Mouse (Mus musculus): ENCODE results near the gene Rnf11. TPM values are rescaled to one million over a fixed set of nuclear protein-coding genes. Genes with fewer than 3 reads are reported as not detected.

The Rnf11 gene
- polyA plus RNA-seq, 1 experiment from 2014 or later, result 62.2 TPM

GRCm38 (mm10) chr4:109432668-109433375 is 51.7 kb downstream of the Rnf11 start:
- H3K9me3 ChIP-seq (replicated peaks), result no peaks in the 10 kb centered on the region
- 75% methylated on average over 16 of the region's 16 CpGs for WGBS
- H3K4me2 ChIP-seq, result no peak overlapping the region
- peak; percentile 26; the same call in 1 of the 2 replicates for ATAC-seq (ENCODE audit: insufficient number of reproducible peaks, low FRiP score)
- no peaks in the 10 kb centered on the region for H3K36me3 ChIP-seq
- no peaks in the 10 kb centered on the region for H3K27me3 ChIP-seq (replicated peaks)
- no peak overlapping the region for H3K27ac ChIP-seq (ENCODE audit: poor library complexity, severe bottlenecking)
- H3K4me1 ChIP-seq (replicated peaks), result peaks cover 23% of the 10 kb centered on the region
- H3K4me3 ChIP-seq, result no peak overlapping the region
- H3K9ac ChIP-seq, result no peak overlapping the region

GRCm38 (mm10) chr4:109430854-109431253 is 53.7 kb downstream of the Rnf11 start:
- Histone ChIP-seq H3K4me1 (replicated peaks) (peaks cover 23% of the 10 kb centered on the region), H3K27me3 (replicated peaks) (no peaks in the 10 kb centered on the region), H3K36me3 (no peaks in the 10 kb centered on the region), H3K9ac (no peak overlapping the region), H3K27ac (ENCODE audit: poor library complexity, severe bottlenecking) (no peak overlapping the region), H3K4me3 (no peak overlapping the region), H3K4me2 (no peak overlapping the region), H3K9me3 (replicated peaks) (no peaks in the 10 kb centered on the region)
- 40% methylated on average over 13 of the region's 13 CpGs for WGBS
- ATAC-seq (ENCODE audit: insufficient number of reproducible peaks, low FRiP score), result peak; percentile 62

GRCm38 (mm10) chr4:109430250-109430649 is 54.3 kb downstream of the Rnf11 start:
- no peak for ATAC-seq (ENCODE audit: insufficient number of reproducible peaks, low FRiP score)
- H3K4me1 ChIP-seq (replicated peaks), result peaks cover 23% of the 10 kb centered on the region

GRCm38 (mm10) chr4:109427058-109427457 is 57.5 kb downstream of the Rnf11 start:
- ATAC-seq (ENCODE audit: insufficient number of reproducible peaks, low FRiP score), result no peak
- no peaks in the 10 kb centered on the region for H3K9me3 ChIP-seq (replicated peaks)
- no peak overlapping the region for H3K4me2 ChIP-seq
- peaks cover 7% of the 10 kb centered on the region; the same call in 1 of the 2 replicates for H3K36me3 ChIP-seq
- H3K4me1 ChIP-seq (replicated peaks), result peaks cover 6% of the 10 kb centered on the region
- no peak overlapping the region for H3K4me3 ChIP-seq
- 29% methylated on average over 1 of the region's 1 CpGs for WGBS
- H3K27me3 ChIP-seq (replicated peaks), result no peaks in the 10 kb centered on the region
- H3K9ac ChIP-seq, result no peak overlapping the region
- H3K27ac ChIP-seq (ENCODE audit: poor library complexity, severe bottlenecking), result no peak overlapping the region

More at GRCm38 (mm10) chr4:109430250-109430649, 54.3 kb downstream of the Rnf11 start:
- H3K4me3 ChIP-seq, result no peak overlapping the region
- 91% methylated on average over 7 of the region's 7 CpGs for WGBS
- H3K9me3 ChIP-seq (replicated peaks), result no peaks in the 10 kb centered on the region
- no peak overlapping the region for H3K27ac ChIP-seq (ENCODE audit: poor library complexity, severe bottlenecking)
- no peaks in the 10 kb centered on the region for H3K27me3 ChIP-seq (replicated peaks)
- H3K4me2 ChIP-seq, result no peak overlapping the region
- no peaks in the 10 kb centered on the region for H3K36me3 ChIP-seq
- no peak overlapping the region for H3K9ac ChIP-seq

GRCm38 (mm10) chr4:109423438-109423837 is 61.1 kb downstream of the Rnf11 start:
- no peak overlapping the region for H3K4me2 ChIP-seq
- no peak overlapping the region for H3K9ac ChIP-seq
- 69% methylated on average over 2 of the region's 2 CpGs for WGBS
- H3K4me1 ChIP-seq (replicated peaks), result peaks cover 11% of the 10 kb centered on the region
- peaks cover 7% of the 10 kb centered on the region; the same call in 1 of the 2 replicates for H3K36me3 ChIP-seq
- no peak for ATAC-seq (ENCODE audit: insufficient number of reproducible peaks, low FRiP score)
- no peaks in the 10 kb centered on the region for H3K27me3 ChIP-seq (replicated peaks)
- no peak overlapping the region for H3K27ac ChIP-seq (ENCODE audit: poor library complexity, severe bottlenecking)
- no peak overlapping the region for H3K4me3 ChIP-seq
- H3K9me3 ChIP-seq (replicated peaks), result no peaks in the 10 kb centered on the region

GRCm38 (mm10) chr4:109422436-109422835 is 62.1 kb downstream of the Rnf11 start:
- no peak overlapping the region for H3K27ac ChIP-seq (ENCODE audit: poor library complexity, severe bottlenecking)
- H3K4me1 ChIP-seq (replicated peaks), result peaks cover 12% of the 10 kb centered on the region
- no peak overlapping the region for H3K4me3 ChIP-seq
- H3K27me3 ChIP-seq (replicated peaks), result no peaks in the 10 kb centered on the region
- 75% methylated on average over 6 of the region's 6 CpGs for WGBS
- no peak overlapping the region for H3K4me2 ChIP-seq
- H3K9me3 ChIP-seq (replicated peaks), result no peaks in the 10 kb centered on the region
- H3K9ac ChIP-seq, result no peak overlapping the region
- peaks cover 7% of the 10 kb centered on the region; the same call in 1 of the 2 replicates for H3K36me3 ChIP-seq
- no peak for ATAC-seq (ENCODE audit: insufficient number of reproducible peaks, low FRiP score)

- no peak overlapping the region for H3K9ac ChIP-seq
Measured at GRCm38 (mm10) chr4:109421608-109422007, 62.9 kb downstream of the Rnf11 start.

GRCm38 (mm10) chr4:109420138-109420795 is 64.3 kb downstream of the Rnf11 start:
- Histone ChIP-seq H3K9me3 (replicated peaks) (no peaks in the 10 kb centered on the region), H3K27ac (ENCODE audit: poor library complexity, severe bottlenecking) (no peak overlapping the region), H3K4me2 (no peak overlapping the region), H3K4me3 (no peak overlapping the region), H3K4me1 (replicated peaks) (peaks cover 12% of the 10 kb centered on the region), H3K9ac (no peak overlapping the region), H3K36me3 (peaks cover 7% of the 10 kb centered on the region; the same call in 1 of the 2 replicates), H3K27me3 (replicated peaks) (no peaks in the 10 kb centered on the region)
- ATAC-seq (ENCODE audit: insufficient number of reproducible peaks, low FRiP score), result peak; percentile 29; the same call in 1 of the 2 replicates
- WGBS, result 78% methylated on average over 8 of the region's 8 CpGs

More at GRCm38 (mm10) chr4:109421608-109422007, 62.9 kb downstream of the Rnf11 start:
- Histone ChIP-seq H3K36me3 (peaks cover 7% of the 10 kb centered on the region; the same call in 1 of the 2 replicates), H3K27me3 (replicated peaks) (no peaks in the 10 kb centered on the region), H3K9me3 (replicated peaks) (no peaks in the 10 kb centered on the region), H3K4me1 (replicated peaks) (peaks cover 12% of the 10 kb centered on the region), H3K27ac (ENCODE audit: poor library complexity, severe bottlenecking) (no peak overlapping the region), H3K4me2 (no peak overlapping the region), H3K4me3 (no peak overlapping the region)
- ATAC-seq (ENCODE audit: insufficient number of reproducible peaks, low FRiP score), result 0 out of 2 replicates have a peak, but pooled peaks have one; percentile 34
- 68% methylated on average over 7 of the region's 7 CpGs for WGBS

GRCm38 (mm10) chr4:109419563-109419962 is 65.0 kb downstream of the Rnf11 start:
- Histone ChIP-seq H3K4me2 (no peak overlapping the region), H3K36me3 (peaks cover 7% of the 10 kb centered on the region; the same call in 1 of the 2 replicates), H3K27ac (ENCODE audit: poor library complexity, severe bottlenecking) (no peak overlapping the region), H3K4me3 (no peak overlapping the region), H3K9ac (no peak overlapping the region), H3K9me3 (replicated peaks) (no peaks in the 10 kb centered on the region), H3K27me3 (replicated peaks) (no peaks in the 10 kb centered on the region), H3K4me1 (replicated peaks) (peaks cover 12% of the 10 kb centered on the region)
- 82% methylated on average over 4 of the region's 4 CpGs for WGBS
- no peak for ATAC-seq (ENCODE audit: insufficient number of reproducible peaks, low FRiP score)

- 21% methylated on average over 3 of the region's 3 CpGs for WGBS
- H3K9ac ChIP-seq, result no peak overlapping the region
- no peak overlapping the region for H3K4me2 ChIP-seq
Measured at GRCm38 (mm10) chr4:109419017-109419416, 65.5 kb downstream of the Rnf11 start.

GRCm38 (mm10) chr4:109417998-109418397 is 66.5 kb downstream of the Rnf11 start:
- Histone ChIP-seq H3K9ac (no peak overlapping the region), H3K27ac (ENCODE audit: poor library complexity, severe bottlenecking) (no peak overlapping the region), H3K27me3 (replicated peaks) (no peaks in the 10 kb centered on the region), H3K36me3 (peaks cover 7% of the 10 kb centered on the region; the same call in 1 of the 2 replicates), H3K4me2 (no peak overlapping the region), H3K4me1 (replicated peaks) (peaks cover 12% of the 10 kb centered on the region), H3K9me3 (replicated peaks) (no peaks in the 10 kb centered on the region), H3K4me3 (no peak overlapping the region)
- no peak for ATAC-seq (ENCODE audit: insufficient number of reproducible peaks, low FRiP score)
- 87% methylated on average over 1 of the region's 1 CpGs for WGBS

More at GRCm38 (mm10) chr4:109419017-109419416, 65.5 kb downstream of the Rnf11 start:
- no peaks in the 10 kb centered on the region for H3K27me3 ChIP-seq (replicated peaks)
- ATAC-seq (ENCODE audit: insufficient number of reproducible peaks, low FRiP score), result no peak
- no peaks in the 10 kb centered on the region for H3K9me3 ChIP-seq (replicated peaks)
- H3K36me3 ChIP-seq, result peaks cover 7% of the 10 kb centered on the region; the same call in 1 of the 2 replicates
- no peak overlapping the region for H3K4me3 ChIP-seq
- peaks cover 12% of the 10 kb centered on the region for H3K4me1 ChIP-seq (replicated peaks)
- no peak overlapping the region for H3K27ac ChIP-seq (ENCODE audit: poor library complexity, severe bottlenecking)
